34 mouse cellular contexts compared by ENCODE assay signal in the genomic region with DNA sequence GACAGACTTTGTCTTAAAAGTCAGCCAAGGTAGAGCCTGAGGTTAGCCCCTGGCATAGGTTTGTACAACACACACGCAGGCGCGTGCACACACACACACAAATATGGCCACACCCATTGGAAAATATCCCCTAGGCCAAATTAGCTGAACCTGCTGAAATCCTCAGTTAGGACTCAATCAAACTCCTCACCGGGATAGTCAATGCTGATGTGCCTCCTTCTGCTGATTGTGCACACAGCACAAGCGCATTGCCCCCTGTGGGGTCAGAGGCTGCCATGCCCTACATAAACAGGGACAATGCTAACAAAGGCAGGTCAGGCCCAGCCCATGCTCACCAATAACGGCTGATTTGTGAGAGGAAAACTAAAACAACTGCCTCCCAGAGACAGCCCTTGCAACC. TPM values are rescaled to one million over a fixed set of nuclear protein-coding genes. Genes with fewer than 3 reads are reported as not detected.
DNase-seq lines count a peak whose midpoint lies in the region; ATAC-seq and TF ChIP-seq lines count a peak whose summit lies in the region.
"Had no signal": no experiment of that assay in that cellular context is flagged by ENCODE, and none has a peak within 500 bp of the region (broad histone marks: within the 10 kb centered on the region; RNA-seq: fewer than 3 reads in every experiment).

No protein-coding gene starts in this region.

- H3K4me2 ChIP-seq in embryonic facial prominence, embryonic 11.5 days (ENCODE audit: low read depth, low read length), result no peak overlapping the region
- no peak overlapping the region for H3K4me2 ChIP-seq in midbrain, postnatal 0 days (ENCODE audit: low read depth, low read length, poor library complexity, severe bottlenecking)
- H3K4me2 ChIP-seq: embryonic facial prominence, embryonic 15.5 days; hindbrain, embryonic 13.5 days; limb, embryonic 12.5 days; liver, embryonic 15.5 days; lung, embryonic 14.5 days; neural tube, embryonic 12.5 days had no signal

- 26% methylated on average over 6 of the region's 6 CpGs for WGBS in embryonic facial prominence, embryonic 11.5 days
- WGBS in embryonic facial prominence, embryonic 10.5 days, result 19% methylated on average over 6 of the region's 6 CpGs
- WGBS in midbrain, embryonic 10.5 days, result 18% methylated on average over 6 of the region's 6 CpGs
- 34% methylated on average over 6 of the region's 6 CpGs for WGBS in midbrain, postnatal 0 days

- no peak overlapping the region for H3K27ac ChIP-seq in embryonic facial prominence, embryonic 11.5 days (replicated peaks; ENCODE audit: low read depth, low read length)
- H3K27ac ChIP-seq in embryonic facial prominence, embryonic 10.5 days (replicated peaks), result no peak overlapping the region
- peak overlapping the region; percentile 10; the same call in 1 of the 2 replicates for H3K27ac ChIP-seq in midbrain, embryonic 10.5 days (replicated peaks)
- H3K27ac ChIP-seq in midbrain, postnatal 0 days (ENCODE audit: low read depth, low read length), result no peak overlapping the region
- H3K27ac ChIP-seq: embryonic facial prominence, embryonic 15.5 days; hindbrain, embryonic 13.5 days; limb, embryonic 12.5 days; liver, embryonic 15.5 days; neural tube, embryonic 12.5 days; stomach, postnatal 0 days had no signal

- 0 out of 2 replicates have a peak, but pooled peaks have one; percentile 34 for ATAC-seq in embryonic facial prominence, embryonic 11.5 days (replicated peaks; ENCODE audit: insufficient number of reproducible peaks, low FRiP score, low TSS enrichment, low read depth)
- ATAC-seq in midbrain, postnatal 0 days (ENCODE audit: low FRiP score), result no peak
- ATAC-seq: activated CD4-positive, CD25-positive, alpha-beta regulatory T cell, adult 4 months; forebrain, postnatal 0 days had no signal

- no peaks in the 10 kb centered on the region for H3K9me3 ChIP-seq in embryonic facial prominence, embryonic 11.5 days (replicated peaks; ENCODE audit: control insufficient read depth, low read length)
- H3K9me3 ChIP-seq in embryonic facial prominence, embryonic 10.5 days, result no peaks in the 10 kb centered on the region
- no peaks in the 10 kb centered on the region for H3K9me3 ChIP-seq in midbrain, embryonic 10.5 days (replicated peaks)
- H3K9me3 ChIP-seq in midbrain, postnatal 0 days (ENCODE audit: low read length), result no peaks in the 10 kb centered on the region
- H3K9me3 ChIP-seq: embryonic facial prominence, embryonic 15.5 days; hindbrain, embryonic 13.5 days; limb, embryonic 12.5 days; neural tube, embryonic 12.5 days had no signal

- TF ChIP-seq CTCF in midbrain, postnatal 0 days (IDR thresholded peaks at IDR 0.05), result no peak

- H3K36me3 ChIP-seq in embryonic facial prominence, embryonic 11.5 days (replicated peaks; ENCODE audit: control insufficient read depth, insufficient read depth, low read depth, low read length), result no peaks in the 10 kb centered on the region
- no peaks in the 10 kb centered on the region for H3K36me3 ChIP-seq in embryonic facial prominence, embryonic 10.5 days (replicated peaks)
- H3K36me3 ChIP-seq in midbrain, embryonic 10.5 days, result no peaks in the 10 kb centered on the region
- H3K36me3 ChIP-seq in midbrain, postnatal 0 days (ENCODE audit: insufficient read depth, low read length), result peaks cover 10% of the 10 kb centered on the region; the same call in 1 of the 2 replicates
- H3K36me3 ChIP-seq: embryonic facial prominence, embryonic 15.5 days; hindbrain, embryonic 13.5 days; limb, embryonic 12.5 days; liver, embryonic 15.5 days; neural tube, embryonic 12.5 days had no signal

- H3K4me1 ChIP-seq in embryonic facial prominence, embryonic 11.5 days (ENCODE audit: control insufficient read depth, insufficient read depth, low read length), result no peaks in the 10 kb centered on the region
- peaks cover 19% of the 10 kb centered on the region for H3K4me1 ChIP-seq in embryonic facial prominence, embryonic 10.5 days
- H3K4me1 ChIP-seq in midbrain, embryonic 10.5 days, result peaks cover 20% of the 10 kb centered on the region
- H3K4me1 ChIP-seq in midbrain, postnatal 0 days (ENCODE audit: insufficient read depth, low read length), result peaks cover 8% of the 10 kb centered on the region; the same call in 1 of the 2 replicates
- H3K4me1 ChIP-seq: embryonic facial prominence, embryonic 15.5 days; liver, embryonic 15.5 days had no signal

- H3K4me3 ChIP-seq in embryonic facial prominence, embryonic 11.5 days (ENCODE audit: low read depth, low read length), result no peak overlapping the region
- H3K4me3 ChIP-seq in embryonic facial prominence, embryonic 10.5 days, result no peak overlapping the region
- H3K4me3 ChIP-seq in midbrain, embryonic 10.5 days, result no peak overlapping the region
- H3K4me3 ChIP-seq in midbrain, postnatal 0 days (ENCODE audit: low read depth, low read length), result no peak overlapping the region
- H3K4me3 ChIP-seq: embryonic facial prominence, embryonic 15.5 days; hindbrain, embryonic 13.5 days; limb, embryonic 12.5 days; liver, embryonic 15.5 days; myocyte; neural tube, embryonic 12.5 days had no signal

- DNase-seq in embryonic facial prominence, embryonic 11.5 days (ENCODE audit: low spot score), result no peak
- DNase-seq in embryonic facial prominence, embryonic 10.5 days (ENCODE audit: low spot score), result no peak
- DNase-seq in midbrain, embryonic 10.5 days (ENCODE audit: low spot score), result no peak
- DNase-seq in midbrain, postnatal 0 days (ENCODE audit: low spot score), result no peak
- peak; percentile 65 for DNase-seq in ZHBTc4 (ENCODE audit: low read depth, low spot score)
- peak; percentile 57 for DNase-seq in retina, embryonic 14.5 days (ENCODE audit: low spot score)
- no peak for DNase-seq in frontal cortex, postnatal 14 days (ENCODE audit: low spot score in 2 of 2)
- no peak for DNase-seq in left cerebral cortex, adult 18-20 months (ENCODE audit: low spot score in 2 of 2)
- DNase-seq: adrenal gland, adult 2 months; adrenal gland, postnatal 36 days; cerebellum, adult 2 months; cerebellum, postnatal 14 days; forebrain, postnatal 0 days; gastrocnemius, postnatal 10 days; heart, postnatal 14 days; kidney, adult 11 months; kidney, postnatal 14 days; layer of hippocampus, adult 9-11 months; lung, embryonic 14.5 days; lung, postnatal 14 days; right cerebral cortex, postnatal 25 days; spleen, adult 18-20 months; thymus, adult 18-20 months; thymus, postnatal 25 days had no signal

- H3K9ac ChIP-seq in embryonic facial prominence, embryonic 11.5 days (replicated peaks; ENCODE audit: low read length), result no peak overlapping the region
- H3K9ac ChIP-seq in midbrain, postnatal 0 days (replicated peaks; ENCODE audit: low read length, poor library complexity, severe bottlenecking), result no peak overlapping the region
- H3K9ac ChIP-seq: embryonic facial prominence, embryonic 15.5 days; forebrain, postnatal 0 days; hindbrain, embryonic 13.5 days; limb, embryonic 12.5 days; liver, embryonic 15.5 days; lung, embryonic 14.5 days; neural tube, embryonic 12.5 days had no signal

- H3K27me3 ChIP-seq in embryonic facial prominence, embryonic 11.5 days (ENCODE audit: control insufficient read depth, insufficient read depth, low read length), result no peaks in the 10 kb centered on the region; the same call in 1 of the 2 replicates
- peaks cover 14% of the 10 kb centered on the region; the same call in 1 of the 2 replicates for H3K27me3 ChIP-seq in embryonic facial prominence, embryonic 10.5 days (replicated peaks; ENCODE audit: low read depth, poor library complexity, severe bottlenecking)
- no peaks in the 10 kb centered on the region for H3K27me3 ChIP-seq in midbrain, embryonic 10.5 days (ENCODE audit: low read depth, poor library complexity, severe bottlenecking)
- no peaks in the 10 kb centered on the region for H3K27me3 ChIP-seq in midbrain, postnatal 0 days (ENCODE audit: insufficient read depth, low read length)
- H3K27me3 ChIP-seq: embryonic facial prominence, embryonic 15.5 days; limb, embryonic 12.5 days; liver, embryonic 15.5 days; neural tube, embryonic 12.5 days had no signal

RNA-seq across cellular contexts. Expression of gene Cbln4, which starts 56.6 kb away (rescaled TPM):
- 3.5 and 4.1 TPM in 2 replicates for polyA plus RNA-seq in embryonic facial prominence, embryonic 11.5 days (2014; fragmentation: Nextera tagmentation; extraction: Ambion mirVana)
- 0.28 and 0.44 TPM in 2 replicates for polyA plus RNA-seq in embryonic facial prominence, embryonic 10.5 days (2016; fragmentation: Nextera tagmentation; extraction: Ambion mirVana)
- 0.53 and 0.67 TPM in 2 replicates for polyA plus RNA-seq in midbrain, embryonic 10.5 days (2016; fragmentation: Nextera tagmentation; extraction: Ambion mirVana)
- total RNA-seq in midbrain, postnatal 0 days (2014; rRNA removed), result 34.4 and 35.7 TPM in 2 replicates
- 46.7 and 48.3 TPM in 2 replicates for polyA plus RNA-seq in midbrain, postnatal 0 days (2015; fragmentation: Nextera tagmentation; extraction: Ambion mirVana)
- total RNA-seq in left cerebral cortex, adult 18-20 months (2021), result 10 to 100 TPM; 21.5 to 28.5 TPM
- total RNA-seq: adrenal gland, adult 2 months; adrenal gland, postnatal 36 days; gastrocnemius, postnatal 10 days; granulocyte monocyte progenitor cell, adult 5-6 weeks; heart, postnatal 14 days; liver, adult 2 months had no signal
- polyA plus RNA-seq: activated CD4-positive, CD25-positive, alpha-beta regulatory T cell, adult 4 months; adrenal gland, adult 2 months; liver, adult 2 months; lung, embryonic 14.5 days; myocyte had no signal

Comparison
In these comparisons a context has a peak if more than half of its experiments do, and no peak if none do; other contexts are left out.
1. DNase-seq: peak in ZHBTc4 (single experiment) and retina, embryonic 14.5 days (single experiment); none in embryonic facial prominence, embryonic 11.5 days (single experiment), embryonic facial prominence, embryonic 10.5 days (single experiment), midbrain, embryonic 10.5 days (single experiment), midbrain, postnatal 0 days (single experiment), frontal cortex, postnatal 14 days (0 of 2) and left cerebral cortex, adult 18-20 months (0 of 2).